Mouse (Mus musculus): ENCODE results near the gene E430018J23Rik. TPM values are rescaled to one million over a fixed set of nuclear protein-coding genes. Genes with fewer than 3 reads are reported as not detected.
"Not testable (repeated sequence)": the region's sequence is repeated elsewhere in the genome, so short reads cannot be mapped to it uniquely, and the experiment has no call there.

The E430018J23Rik gene
- total RNA-seq, 2 experiments from 2014 or later: 1.2 to 1.3 TPM

- DNase-seq: no peak
- peak overlapping the region; percentile 100 for H3K27ac ChIP-seq
- peak overlapping the region; percentile 77 for H3K4me3 ChIP-seq
- no peak for TF ChIP-seq CTCF (IDR thresholded peaks at IDR 0.05)
- intact Hi-C loops (cut with DNase I): no loop called here
Measured at GRCm38 (mm10) chr7:127345092-127345491, 48.3 kb downstream of the E430018J23Rik start.

- TF ChIP-seq CTCF (IDR thresholded peaks at IDR 0.05): no peak
- H3K4me3 ChIP-seq: peak overlapping the region; percentile 77
- intact Hi-C loops (cut with DNase I): loop anchor here (5.0 kb wide), 1 partner anchor 72 kb away; the partner anchor contains the start of gene Sephs2
- DNase-seq: no peak
- peak overlapping the region; percentile 100 for H3K27ac ChIP-seq
Measured at GRCm38 (mm10) chr7:127344371-127344770, 49.1 kb downstream of the E430018J23Rik start.

GRCm38 (mm10) chr7:127343351-127344019 lies 49.9 kb downstream of the E430018J23Rik start:
- no peak for DNase-seq
- no peak for TF ChIP-seq CTCF (IDR thresholded peaks at IDR 0.05)
- H3K27ac ChIP-seq: no peak overlapping the region
- intact Hi-C loops (cut with DNase I): loop anchor here (5.0 kb wide), 1 partner anchor 71 kb away; the partner anchor contains the start of gene Sephs2
- no peak overlapping the region for H3K4me3 ChIP-seq

GRCm38 (mm10) chr7:127342888-127343287 lies 50.5 kb downstream of the E430018J23Rik start:
- no peak for DNase-seq
- no peak for TF ChIP-seq CTCF (IDR thresholded peaks at IDR 0.05)
- intact Hi-C loops (cut with DNase I): loop anchor here (5.0 kb wide), 1 partner anchor 71 kb away; the partner anchor contains the start of gene Sephs2
- H3K27ac ChIP-seq: no peak overlapping the region
- H3K4me3 ChIP-seq: no peak overlapping the region

GRCm38 (mm10) chr7:127342332-127342731 lies 51.1 kb downstream of the E430018J23Rik start:
- no peak for DNase-seq
- Histone ChIP-seq H3K27ac (no peak overlapping the region), H3K4me3 (no peak overlapping the region)
- peak; percentile 31; the same call in 1 of the 2 replicates for TF ChIP-seq CTCF (IDR thresholded peaks at IDR 0.05)
- intact Hi-C loops (cut with DNase I): loop anchor here (5.0 kb wide), 1 partner anchor 70 kb away; the partner anchor contains the start of gene Sephs2

GRCm38 (mm10) chr7:127341861-127342260 lies 51.6 kb downstream of the E430018J23Rik start:
- not testable (repeated sequence) for DNase-seq, H3K27ac ChIP-seq, H3K4me3 ChIP-seq
- intact Hi-C loops (cut with DNase I): loop anchor here (5.0 kb wide), 1 partner anchor 70 kb away; the partner anchor contains the start of gene Sephs2

- H3K27ac ChIP-seq: no peak overlapping the region
- intact Hi-C loops (cut with DNase I): loop anchor here (5.0 kb wide), 1 partner anchor 69 kb away; the partner anchor contains the start of gene Sephs2
- TF ChIP-seq CTCF (IDR thresholded peaks at IDR 0.05): no peak
- DNase-seq: no peak
- no peak overlapping the region for H3K4me3 ChIP-seq
Measured at GRCm38 (mm10) chr7:127341356-127341755, 52.1 kb downstream of the E430018J23Rik start.

Other genes with a start within 250 kb of the E430018J23Rik start
- 10 to 100 TPM; 27.2 to 32.4 TPM for gene Cd2bp2, start 197.6 kb downstream of the E430018J23Rik start, total RNA-seq (2021)
- 10 to 100 TPM; 31.6 to 32.8 TPM for gene Tbc1d10b, start 185.2 kb downstream of the E430018J23Rik start, total RNA-seq (2021)
- over 10,000 TPM; 24,727 to 33,034 TPM for gene Mylpf, start 184.7 kb downstream of the E430018J23Rik start, total RNA-seq (2021)
- gene Zfp553, start 160.6 kb downstream of the E430018J23Rik start, total RNA-seq (2021): 1 to 10 TPM; 4.2 to 5.1 TPM
- 1 to 10 TPM in 1 of 2 experiments, under 1 TPM in 1; 0.89 to 2.1 TPM for gene Sept1, start 160.5 kb downstream of the E430018J23Rik start, total RNA-seq (2021)
- 10 to 100 TPM; 17.6 to 17.7 TPM for gene Zfp771, start 149.4 kb downstream of the E430018J23Rik start, total RNA-seq (2021)
- gene Dctpp1, start 132.9 kb downstream of the E430018J23Rik start, total RNA-seq (2021): 10 to 100 TPM; 25.1 to 35.4 TPM
- 10 to 100 TPM; 30.1 to 36.3 TPM for gene Sephs2, start 119.6 kb downstream of the E430018J23Rik start, total RNA-seq (2021)
- under 1 TPM; 0.15 to 0.25 TPM for gene Itgal, start 97.4 kb downstream of the E430018J23Rik start, total RNA-seq (2021)
- 10 to 100 TPM; 35.2 to 38.9 TPM for gene Zfp768, start 48.0 kb downstream of the E430018J23Rik start, total RNA-seq (2021)
- gene Zfp747, start 17.6 kb downstream of the E430018J23Rik start, total RNA-seq (2021): 1 to 10 TPM; 3.7 to 3.8 TPM
- 1 to 10 TPM; 1.6 to 2.4 TPM for gene 9130019O22Rik, start 6.5 kb downstream of the E430018J23Rik start, total RNA-seq (2021)
- 1 to 10 TPM; 1.7 to 2.5 TPM for gene Zfp764, start 13.2 kb upstream of the E430018J23Rik start, total RNA-seq (2021)
- 1 to 10 TPM; 1.5 to 2.1 TPM for gene Zfp688, start 28.4 kb upstream of the E430018J23Rik start, total RNA-seq (2021)
- gene Zfp689, start 55.5 kb upstream of the E430018J23Rik start, total RNA-seq (2021): 1 to 10 TPM in 1 of 2 experiments, under 1 TPM in 1; 0.71 to 1.3 TPM
- gene Prr14, start 66.0 kb upstream of the E430018J23Rik start, total RNA-seq (2021): 10 to 100 TPM; 19.3 to 20.9 TPM
- 10 to 100 TPM; 24.1 to 24.7 TPM for gene Fbrs, start 85.6 kb upstream of the E430018J23Rik start, total RNA-seq (2021)
- 10 to 100 TPM; 47.5 to 50.4 TPM for gene Srcap, start 118.4 kb upstream of the E430018J23Rik start, total RNA-seq (2021)
- gene Gm42715, start 126.0 kb upstream of the E430018J23Rik start, total RNA-seq (2021): 1 to 10 TPM; 5.3 to 5.5 TPM
- not detected for gene Tmem265, start 167.8 kb upstream of the E430018J23Rik start, total RNA-seq (2021)
- 10 to 100 TPM in 1 of 2 experiments, 1 to 10 TPM in 1; 8.3 to 10.8 TPM for gene Phkg2, start 179.7 kb upstream of the E430018J23Rik start, total RNA-seq (2021)
- 1 to 10 TPM; 1.7 to 2.4 TPM for gene Ccdc189, start 195.0 kb upstream of the E430018J23Rik start, total RNA-seq (2021)
- 10 to 100 TPM; 33.3 to 34.6 TPM for gene Rnf40, start 195.1 kb upstream of the E430018J23Rik start, total RNA-seq (2021)
- gene Zfp629, start 222.2 kb upstream of the E430018J23Rik start, total RNA-seq (2021): 1 to 10 TPM; 9.3 TPM

All from gastrocnemius, adult 2 months (tissue).